Mouse (Mus musculus): ENCODE measurements around the gene Xirp2.

Gene Xirp2

GRCm38 (mm10) chr2:67565480-67566331 is 119.9 kb downstream of the Xirp2 start, which contains the start of gene B3galt1:
Gene B3galt1, plus strand, starts transcription at chr2:67565871.
- DNase-seq = peak; percentile 75 to 86

GRCm38 (mm10) chr2:67566566-67566965 is 120.8 kb downstream of the Xirp2 start:
- no peak for DNase-seq

- DNase-seq = no peak
Observed at GRCm38 (mm10) chr2:67567141-67567680, 121.4 kb downstream of the Xirp2 start.

All from lung, postnatal 4 days (tissue).